Comparison of ENCODE assay signal across 25 mouse cellular contexts in genomic region chr12:80234226-80234625, GRCm38 (mm10). TPM values are rescaled to one million over a fixed set of nuclear protein-coding genes. Genes with fewer than 3 reads are reported as not detected.
DNase-seq lines count a peak whose midpoint lies in the region; ATAC-seq and TF ChIP-seq lines count a peak whose summit lies in the region.
"Had no signal": no experiment of that assay in that cellular context is flagged by ENCODE, and none has a peak within 500 bp of the region (broad histone marks: within the 10 kb centered on the region; RNA-seq: fewer than 3 reads in every experiment).

No protein-coding gene starts in this region.

- peaks cover 42% of the 10 kb centered on the region for H3K36me3 ChIP-seq in megakaryocyte, embryonic 14.5 days (replicated peaks; ENCODE audit: low read length)
- H3K36me3 ChIP-seq in hindbrain, embryonic 14.5 days (replicated peaks; ENCODE audit: control insufficient read depth, insufficient read depth), result no peaks in the 10 kb centered on the region
- H3K36me3 ChIP-seq: G1E had no signal

- peak overlapping the region; percentile 5 for H3K4me3 ChIP-seq in megakaryocyte, embryonic 14.5 days (replicated peaks)
- no peak overlapping the region for H3K4me3 ChIP-seq in embryonic fibroblast, embryonic 13.5 days (ENCODE audit: insufficient read depth, low read length)
- H3K4me3 ChIP-seq in hindbrain, embryonic 14.5 days (replicated peaks; ENCODE audit: low read length), result no peak overlapping the region
- H3K4me3 ChIP-seq: embryonic facial prominence, embryonic 10.5 days; embryonic facial prominence, embryonic 12.5 days; erythroblast, embryonic 14.5 days; forebrain, embryonic 10.5 days; forebrain, embryonic 12.5 days had no signal

- ATAC-seq in megakaryocyte, adult 5-6 weeks (ENCODE audit: poor library complexity, severe bottlenecking), result no peak
- ATAC-seq in hindbrain, embryonic 14.5 days (ENCODE audit: low FRiP score), result no peak
- ATAC-seq: CD4-positive, CD25-positive, alpha-beta regulatory T cell, adult 4 months; forebrain, embryonic 14.5 days; forebrain, embryonic 16.5 days had no signal

- H3K4me2 ChIP-seq in hindbrain, embryonic 14.5 days (replicated peaks), result no peak overlapping the region
- H3K4me2 ChIP-seq: embryonic facial prominence, embryonic 12.5 days; forebrain, embryonic 12.5 days had no signal

- no peaks in the 10 kb centered on the region for H3K27me3 ChIP-seq in megakaryocyte, embryonic 14.5 days (replicated peaks)
- no peaks in the 10 kb centered on the region for H3K27me3 ChIP-seq in hindbrain, embryonic 14.5 days (ENCODE audit: control insufficient read depth, insufficient read depth, low read length)
- H3K27me3 ChIP-seq: CH12.LX; embryonic facial prominence, embryonic 12.5 days; forebrain, embryonic 12.5 days had no signal

- 97% methylated on average over 3 of the region's 3 CpGs for WGBS in hindbrain, embryonic 14.5 days

- peak overlapping the region; percentile 67 for H3K27ac ChIP-seq in embryonic fibroblast, embryonic 13.5 days (ENCODE audit: insufficient read depth, low read length)
- H3K27ac ChIP-seq in hindbrain, embryonic 14.5 days, result no peak overlapping the region
- H3K27ac ChIP-seq: embryonic facial prominence, embryonic 10.5 days; embryonic facial prominence, embryonic 12.5 days; forebrain, embryonic 10.5 days; forebrain, embryonic 12.5 days had no signal

- H3K4me1 ChIP-seq in megakaryocyte, embryonic 14.5 days, result peaks cover 88% of the 10 kb centered on the region
- peaks cover 42% of the 10 kb centered on the region for H3K4me1 ChIP-seq in embryonic fibroblast, embryonic 13.5 days (ENCODE audit: control insufficient read depth, insufficient read depth, low read length)
- H3K4me1 ChIP-seq in hindbrain, embryonic 14.5 days (replicated peaks; ENCODE audit: control insufficient read depth, insufficient read depth, low read length), result peaks cover 23% of the 10 kb centered on the region

- H3K9me3 ChIP-seq in megakaryocyte, embryonic 14.5 days, result no peaks in the 10 kb centered on the region
- 0 out of 2 replicates have a peak, but pooled peaks cover 8% of the 10 kb centered on the region for H3K9me3 ChIP-seq in hindbrain, embryonic 14.5 days (ENCODE audit: control insufficient read depth, low read length)
- H3K9me3 ChIP-seq: forebrain, embryonic 12.5 days; G1E had no signal

- DNase-seq in NIH3T3 (ENCODE audit: low read depth), result peak; percentile 66
- DNase-seq in ovary, postnatal 36 days (ENCODE audit: low spot score), result no peak
- no peak for DNase-seq in hindbrain, embryonic 14.5 days (ENCODE audit: low spot score)
- DNase-seq: adrenal gland, adult 2 months; adrenal gland, postnatal 10 days; adrenal gland, postnatal 25 days; B cell, adult 2 months; cerebellum, adult 11-12 months; cerebellum, adult 2 months; cerebellum, adult 9-10 months; cerebellum, postnatal 10 days; cerebellum, postnatal 25 days had no signal

- TF ChIP-seq POLR2A in embryonic fibroblast, embryonic 13.5 days (IDR thresholded peaks at IDR 0.05; ENCODE audit: low read depth, low read length), result no peak

- TF ChIP-seq CTCF in embryonic fibroblast, embryonic 13.5 days (IDR thresholded peaks at IDR 0.05; ENCODE audit: borderline replicate concordance, insufficient read depth, low read length), result no peak

- H3K9ac ChIP-seq in hindbrain, embryonic 14.5 days, result no peak overlapping the region
- H3K9ac ChIP-seq: embryonic facial prominence, embryonic 12.5 days; forebrain, embryonic 12.5 days had no signal

RNA-seq across cellular contexts. Expression of gene Actn1, which starts 25.9 kb away (rescaled TPM):
- 408 and 519 TPM in 2 replicates for polyA plus RNA-seq in megakaryocyte, embryonic 14.5 days (2012; ENCODE audit: insufficient read depth, low replicate concordance)
- 31.2 and 38.6 TPM in 2 replicates for total RNA-seq in megakaryocyte, adult 5-6 weeks (2015)
- 30.9 and 52.5 TPM in 2 replicates for total RNA-seq in megakaryocyte, adult 5-6 weeks (2017)
- polyA plus RNA-seq in embryonic fibroblast, embryonic 13.5 days (2011; ENCODE audit: insufficient read length, low read depth, missing spikeins), result 488 and 794 TPM in 2 replicates
- polyA plus RNA-seq in hindbrain, embryonic 14.5 days (2014; fragmentation: Nextera tagmentation; extraction: Ambion mirVana), result 9.9 and 10.0 TPM in 2 replicates

Comparison
In these comparisons a context has a peak if more than half of its experiments do, and no peak if none do; other contexts are left out.
1. RNA of gene Actn1, which starts 25.9 kb away (polyA plus RNA-seq): 488 to 794 TPM in embryonic fibroblast, embryonic 13.5 days and 408 to 519 TPM in megakaryocyte, embryonic 14.5 days; 9.9 to 10.0 TPM in hindbrain, embryonic 14.5 days; every median in the first group is over 10 times any median in the second.